Mouse (Mus musculus) liver, postnatal 0 days (tissue): Measurements from ENCODE around the gene Hnrnpa0.

Experiments
- CTCF ChIP-seq: sonication (generic); IDR thresholded peaks from 2 replicates; pipeline ENCODE4 v1.5.1; 2016; ENCODE audit warnings: antibody characterized with exemption, low read depth
- EP300 ChIP-seq: IDR thresholded peaks from 2 replicates; pipeline ENCODE4 v1.6.1; 2016; ENCODE audit warnings: antibody characterized with exemption, low read depth, mild to moderate bottlenecking

- TF ChIP-seq CTCF (no peak), EP300 (no peak)
Observed at GRCm38 (mm10) chr13:58128396-58128767, at the start of gene Hnrnpa0.
